Mouse (Mus musculus): Measurements from ENCODE around the gene Zc3h10.
"Not testable (repeated sequence)": the region's sequence is repeated elsewhere in the genome, so short reads cannot be mapped to it uniquely, and the experiment has no call there.

Zc3h10 gene

DNA sequence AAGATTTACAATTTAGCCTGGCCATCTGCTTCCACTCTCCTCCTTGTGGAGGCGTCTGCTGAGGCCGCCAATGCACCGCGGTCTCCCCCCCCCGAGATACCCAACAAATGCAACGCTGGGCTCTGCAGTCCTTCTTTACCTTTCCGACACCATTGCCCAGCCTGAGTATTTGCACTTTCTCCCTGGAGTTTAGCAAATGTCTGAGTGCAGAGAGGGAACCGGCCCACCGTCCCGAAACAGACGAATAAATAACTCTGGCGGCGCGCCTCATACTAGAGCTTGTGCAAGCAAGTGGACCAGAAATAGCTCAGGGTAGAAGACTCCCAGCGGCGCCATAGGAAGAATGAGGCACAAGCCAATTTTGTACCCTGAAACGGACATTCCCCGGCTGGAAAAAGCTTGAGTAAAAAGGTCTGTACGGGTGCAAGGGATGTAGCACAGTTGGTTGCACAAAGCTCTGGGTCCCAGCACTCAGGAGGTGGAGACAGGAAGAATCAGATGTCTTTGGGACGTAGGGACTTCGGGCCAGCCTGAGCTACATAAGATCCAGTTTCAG is 48.4 kb downstream of the Zc3h10 start:
- no peak for DNase-seq (ENCODE audit: extremely low read depth, insufficient read length, low spot score)

DNA sequence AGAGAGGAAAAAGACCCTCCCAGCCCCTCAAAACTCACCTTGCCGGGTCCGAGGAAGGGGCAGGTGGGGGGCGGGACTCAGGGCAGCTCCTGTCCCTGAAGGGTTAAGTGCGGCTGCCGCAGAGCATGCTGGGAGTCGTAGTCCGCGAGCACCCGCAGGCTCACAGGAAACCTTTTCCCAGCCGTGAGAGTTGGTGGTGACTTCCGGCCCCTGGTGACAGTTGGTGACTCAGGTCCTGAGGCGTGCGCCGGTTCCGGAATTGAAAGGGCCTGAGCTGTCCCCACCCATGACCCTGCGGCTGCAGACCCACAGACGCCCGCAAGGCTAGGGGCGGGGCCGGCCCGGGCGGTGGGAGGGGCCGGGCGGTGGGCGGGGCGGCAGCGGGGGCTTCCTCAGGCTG is 49.0 kb downstream of the Zc3h10 start, which contains the start of gene Myl6b:
Gene Myl6b (minus strand): TSS at position 96 of the 400 bp plus-strand sequence.
- DNase-seq (ENCODE audit: extremely low read depth, insufficient read length, low spot score), result peak; percentile 98

DNA sequence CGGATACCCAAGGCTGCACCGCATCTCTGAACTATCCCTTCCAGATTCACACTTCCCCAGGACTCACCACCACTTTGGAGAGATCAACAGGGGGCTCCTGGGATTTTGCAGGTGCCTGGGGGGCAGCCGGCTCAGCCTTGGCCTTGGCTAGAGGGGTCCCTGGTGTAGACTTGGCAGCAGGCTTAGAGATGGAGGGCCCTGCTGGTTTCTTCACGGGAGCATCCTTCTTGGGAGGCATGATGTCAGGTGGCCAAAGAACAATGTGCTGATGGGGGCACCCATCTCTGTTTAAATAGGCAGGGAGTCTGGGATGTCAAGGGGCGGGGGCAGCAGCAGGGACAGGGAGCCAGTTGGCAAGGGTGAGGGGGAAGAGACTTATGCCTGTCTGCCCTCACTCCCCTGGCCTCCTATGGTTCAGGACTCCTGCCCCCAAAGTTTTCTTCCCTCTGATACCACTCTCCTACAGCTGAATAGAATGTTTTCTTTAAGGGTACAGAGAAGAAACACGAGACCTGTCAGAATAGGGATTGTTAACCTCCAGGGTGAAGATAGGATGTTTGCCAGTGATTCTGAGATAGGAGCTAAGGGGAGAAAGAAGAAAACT is 50.3 kb downstream of the Zc3h10 start:
- no peak for DNase-seq (ENCODE audit: extremely low read depth, insufficient read length, low spot score)

DNA sequence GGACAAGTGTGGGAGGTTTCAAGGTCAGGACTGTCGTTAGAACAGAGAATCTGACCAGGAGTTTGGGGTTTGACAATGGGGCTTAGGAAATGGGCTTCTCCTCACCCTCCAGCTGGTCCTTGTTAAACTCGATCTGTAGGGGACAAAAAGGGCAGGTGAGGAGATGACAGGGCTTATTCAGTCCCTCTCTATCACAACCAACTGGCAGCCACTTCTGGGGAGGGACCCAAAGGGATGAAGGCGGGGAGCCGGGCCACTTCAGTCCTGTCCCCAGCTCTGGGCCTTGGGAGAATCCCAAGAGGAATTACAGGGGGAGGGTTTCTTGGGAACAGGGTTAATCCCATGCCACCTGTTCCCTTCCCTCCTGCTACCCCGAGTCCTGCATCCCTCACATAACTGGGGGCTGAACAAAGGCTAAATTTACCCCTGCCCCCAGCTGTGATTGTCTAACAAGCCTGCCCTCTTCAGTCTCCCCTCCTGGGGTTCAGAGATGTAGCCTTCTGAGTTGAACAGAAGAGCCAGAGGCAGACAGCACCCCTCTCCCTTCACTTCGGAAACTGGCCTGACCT is 51.0 kb downstream of the Zc3h10 start:
- DNase-seq (ENCODE audit: extremely low read depth, insufficient read length, low spot score), result no peak

DNA sequence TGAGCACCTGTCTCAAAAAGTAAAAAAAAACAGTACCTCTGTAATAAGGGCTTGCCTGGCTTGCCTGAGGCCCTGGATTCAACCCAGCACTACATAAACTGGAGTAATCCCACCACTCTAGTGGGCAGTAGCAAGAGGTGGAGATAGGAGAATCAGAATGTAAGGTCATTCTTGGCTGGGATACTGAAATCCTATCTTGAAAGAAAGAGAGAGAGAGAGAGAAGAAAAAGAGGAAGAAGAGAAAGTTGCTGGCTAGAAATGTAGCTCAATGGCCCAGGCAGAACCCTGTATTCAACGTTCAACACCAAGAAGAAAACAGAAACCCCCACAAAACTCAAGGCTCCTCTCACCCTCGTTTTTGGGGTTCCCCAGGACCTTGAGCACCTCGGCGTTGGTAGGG is 51.7 kb downstream of the Zc3h10 start:
- no peak for DNase-seq (ENCODE audit: extremely low read depth, insufficient read length, low spot score)

DNA sequence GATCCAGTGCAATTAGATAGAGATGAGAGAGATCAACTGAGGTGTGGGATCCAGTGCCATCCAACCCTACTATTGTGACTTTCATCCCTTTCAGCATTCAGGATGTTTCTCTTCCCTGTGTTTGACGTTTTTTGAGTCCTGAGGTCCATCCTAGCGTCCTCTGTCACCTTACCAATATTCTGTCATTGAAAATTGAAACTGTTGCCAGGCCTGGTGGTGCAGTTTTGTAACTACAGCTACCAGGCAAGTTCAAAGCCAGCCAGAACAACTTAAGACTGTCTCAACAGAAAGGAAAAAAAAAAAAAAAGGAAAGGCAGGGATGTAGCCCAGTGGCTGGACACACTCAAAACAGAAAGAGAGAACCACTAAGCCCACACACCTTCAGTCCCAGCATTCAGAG is 52.3 kb downstream of the Zc3h10 start:
- DNase-seq (ENCODE audit: extremely low read depth, insufficient read length, low spot score), result no peak

DNA sequence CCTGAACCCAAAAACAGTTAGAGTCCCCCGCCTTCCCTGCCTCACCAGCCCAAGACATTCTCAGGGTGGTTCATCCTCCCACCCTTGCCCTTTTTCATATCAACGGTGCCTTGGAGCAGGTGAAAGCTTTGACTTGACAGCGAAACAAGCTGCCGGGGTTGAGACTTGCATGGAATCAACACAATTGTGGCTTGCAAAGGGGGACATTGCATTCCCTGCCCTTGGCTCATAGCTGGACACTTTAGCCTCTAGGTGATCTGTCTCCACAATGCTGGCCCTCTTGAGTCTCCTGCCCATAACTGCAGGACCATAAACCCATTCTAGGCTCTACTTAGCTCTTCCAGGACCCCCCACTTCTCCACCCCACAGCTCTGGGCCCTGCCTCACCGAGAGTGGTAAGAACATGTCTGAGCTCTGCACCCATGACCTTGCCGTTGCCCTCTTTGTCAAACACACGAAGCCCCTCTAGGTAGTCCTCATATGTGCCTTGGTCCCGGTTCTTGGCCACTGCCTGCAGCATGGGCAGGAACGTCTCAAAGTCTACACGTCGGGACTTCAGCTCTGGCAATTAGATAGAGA is 52.8 kb downstream of the Zc3h10 start:
- DNase-seq (ENCODE audit: extremely low read depth, insufficient read length, low spot score), result no peak

DNA sequence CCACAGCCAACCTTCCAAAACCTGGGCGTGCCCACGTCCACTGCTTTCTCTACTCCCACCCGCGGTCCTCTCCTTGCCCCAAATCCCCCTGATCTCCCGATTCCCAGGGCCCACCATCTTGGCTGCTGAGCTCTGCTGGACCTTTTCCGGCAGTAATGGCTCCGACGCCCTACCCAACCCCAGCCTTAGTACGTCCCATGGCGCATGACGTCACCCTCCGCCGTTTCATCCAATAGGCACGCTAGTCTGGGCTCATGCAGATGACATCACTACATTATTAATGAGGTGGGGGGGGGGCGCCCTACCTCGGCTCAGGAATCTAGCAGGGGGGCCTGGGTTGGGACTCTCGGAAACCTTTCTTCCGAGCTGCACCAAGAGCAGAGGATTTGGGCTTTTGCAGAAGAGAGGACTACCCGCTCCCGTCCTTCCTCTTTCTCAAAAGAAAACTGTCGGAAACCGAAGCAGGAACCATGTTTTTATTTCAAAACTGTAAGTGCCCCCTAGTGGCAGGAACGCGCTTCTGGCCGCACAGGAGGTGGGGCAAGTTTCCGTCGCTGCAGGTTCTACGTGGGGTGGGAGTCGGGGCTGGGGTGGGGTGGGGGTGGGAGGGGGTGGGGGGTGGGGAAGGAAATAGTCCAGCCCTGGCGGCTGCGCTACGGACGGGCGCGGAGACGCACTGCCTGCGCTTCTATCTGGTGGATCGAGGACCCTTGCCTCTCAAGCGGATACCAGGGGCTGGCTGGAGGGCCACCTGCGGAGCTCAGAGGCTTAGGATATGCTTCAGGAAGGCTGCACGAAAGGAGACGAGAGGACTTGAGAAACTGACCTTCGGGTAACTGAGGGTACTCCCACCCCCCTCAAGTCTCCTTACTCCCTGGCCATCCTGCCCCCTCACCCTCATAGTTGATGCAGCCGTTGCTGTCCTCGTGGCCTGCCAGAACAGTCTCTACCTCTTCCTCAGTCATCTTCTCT is 53.6 kb downstream of the Zc3h10 start, which contains the start of gene Myl6:
Gene Myl6 (minus strand): TSS at position 451 of the 972 bp plus-strand sequence.
- peak; percentile 91 for DNase-seq (ENCODE audit: extremely low read depth, insufficient read length, low spot score)

DNA sequence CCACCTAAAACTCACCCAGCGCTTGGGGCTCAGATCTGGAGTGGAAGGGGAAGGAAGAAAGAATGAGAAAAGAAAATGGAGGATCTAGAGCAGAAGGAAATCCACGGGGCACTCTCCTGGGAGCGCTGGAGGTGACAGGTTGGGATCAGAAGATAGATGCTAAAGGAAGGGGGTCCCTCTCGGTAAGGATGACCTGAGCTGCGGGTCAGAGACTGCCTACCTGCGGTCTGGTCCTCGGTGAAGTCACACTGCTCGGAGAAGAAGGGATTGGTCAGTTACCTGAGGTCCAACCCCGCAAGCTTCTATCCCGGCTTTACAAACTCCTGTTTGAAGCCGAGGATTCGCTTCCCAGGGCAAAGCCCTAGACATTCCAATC is 54.3 kb downstream of the Zc3h10 start:
- DNase-seq (ENCODE audit: extremely low read depth, insufficient read length, low spot score), result no peak

DNA sequence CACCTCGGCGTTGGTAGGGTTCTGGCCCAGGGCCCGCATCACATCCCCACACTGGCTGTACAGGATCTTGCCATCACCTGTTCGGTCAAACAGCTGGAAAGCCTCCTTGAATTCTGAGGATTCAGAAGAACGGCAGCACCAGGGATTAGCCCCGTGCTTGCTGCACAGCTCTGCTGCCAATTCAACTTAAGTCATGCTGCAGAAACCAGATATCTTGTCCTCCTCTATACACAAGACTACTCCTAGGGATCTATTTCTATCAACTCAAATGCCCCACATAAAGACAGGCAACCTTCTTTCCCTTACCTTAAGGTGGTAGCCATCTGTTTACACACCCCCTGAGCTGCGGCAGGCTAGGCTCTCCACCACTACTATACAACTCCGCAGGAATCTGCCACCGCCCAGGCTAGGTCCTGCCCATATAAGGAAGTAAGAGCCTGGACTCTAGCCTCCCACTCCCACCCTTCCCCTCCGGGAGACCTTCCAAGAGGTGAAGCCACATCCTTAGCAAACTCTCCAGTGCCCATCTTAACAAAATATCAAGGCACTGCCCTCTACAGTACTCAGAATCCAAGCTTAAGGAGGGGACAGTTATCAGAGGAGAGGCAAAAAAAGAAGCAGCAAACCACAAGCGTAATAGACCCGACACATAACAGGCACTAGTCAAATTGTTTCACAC is 54.8 kb downstream of the Zc3h10 start:
- peak; percentile 65 for DNase-seq (ENCODE audit: extremely low read depth, insufficient read length, low spot score)

DNA sequence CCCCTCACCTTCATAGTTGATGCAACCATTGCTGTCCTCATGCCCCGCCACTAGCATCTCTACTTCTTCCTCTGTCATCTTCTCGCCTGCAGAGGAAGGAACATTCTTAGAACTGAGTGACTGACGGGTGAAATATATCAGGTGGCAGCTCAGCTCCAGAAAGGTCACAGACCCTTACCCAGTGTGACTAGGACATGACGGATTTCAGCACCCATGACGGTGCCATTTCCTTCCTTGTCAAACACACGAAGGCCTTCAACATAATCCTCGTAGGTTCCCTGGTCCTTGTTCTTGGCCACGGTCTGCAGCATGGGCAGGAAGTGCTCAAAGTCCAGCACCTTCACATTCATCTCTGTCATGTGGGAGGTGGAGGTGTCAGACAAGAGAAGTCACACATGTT is 55.5 kb downstream of the Zc3h10 start:
- not testable (repeated sequence) for DNase-seq (ENCODE audit: extremely low read depth, insufficient read length, low spot score)
